Mouse (Mus musculus) retina, postnatal 7 days (tissue): ENCODE measurements around the gene Zfand4.
A peak's percentile ranks its signal among the peaks of the same experiment; 100 is the strongest.
"Not testable (repeated sequence)": the region's sequence is repeated elsewhere in the genome, so short reads cannot be mapped to it uniquely, and the experiment has no call there.

Source experiments
- DNase-seq: peaks from one replicate; pipeline ENCODE4 v3.0.0-alpha.2; 2012; ENCODE audit warnings: low read depth, low spot score

Gene Zfand4

GRCm38 (mm10) chr6:116319259-116319658 lies 55.2 kb downstream of the Zfand4 start:
- DNase-seq, result no peak

GRCm38 (mm10) chr6:116326641-116327040 lies 62.6 kb downstream of the Zfand4 start:
- no peak for DNase-seq

GRCm38 (mm10) chr6:116331396-116331795 lies 67.4 kb downstream of the Zfand4 start:
- DNase-seq, result no peak

DNA sequence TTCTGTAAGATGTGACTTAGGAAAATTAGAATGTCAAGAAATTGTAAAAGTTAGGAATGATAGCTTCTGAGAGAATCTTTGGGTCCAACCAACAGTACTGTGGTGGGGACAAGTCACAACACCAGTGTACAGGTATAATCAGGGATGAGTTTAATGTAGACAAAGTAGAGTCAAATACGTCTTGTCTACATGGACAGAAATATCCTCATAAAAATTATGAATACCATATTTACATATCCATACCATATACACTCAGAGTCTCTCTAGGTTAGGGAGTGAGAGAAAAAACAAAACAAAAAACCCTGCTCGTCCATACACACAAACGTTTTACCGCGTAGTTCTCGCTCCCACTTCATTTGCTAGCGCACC lies 73.4 kb downstream of the Zfand4 start:
- DNase-seq, result no peak

DNA sequence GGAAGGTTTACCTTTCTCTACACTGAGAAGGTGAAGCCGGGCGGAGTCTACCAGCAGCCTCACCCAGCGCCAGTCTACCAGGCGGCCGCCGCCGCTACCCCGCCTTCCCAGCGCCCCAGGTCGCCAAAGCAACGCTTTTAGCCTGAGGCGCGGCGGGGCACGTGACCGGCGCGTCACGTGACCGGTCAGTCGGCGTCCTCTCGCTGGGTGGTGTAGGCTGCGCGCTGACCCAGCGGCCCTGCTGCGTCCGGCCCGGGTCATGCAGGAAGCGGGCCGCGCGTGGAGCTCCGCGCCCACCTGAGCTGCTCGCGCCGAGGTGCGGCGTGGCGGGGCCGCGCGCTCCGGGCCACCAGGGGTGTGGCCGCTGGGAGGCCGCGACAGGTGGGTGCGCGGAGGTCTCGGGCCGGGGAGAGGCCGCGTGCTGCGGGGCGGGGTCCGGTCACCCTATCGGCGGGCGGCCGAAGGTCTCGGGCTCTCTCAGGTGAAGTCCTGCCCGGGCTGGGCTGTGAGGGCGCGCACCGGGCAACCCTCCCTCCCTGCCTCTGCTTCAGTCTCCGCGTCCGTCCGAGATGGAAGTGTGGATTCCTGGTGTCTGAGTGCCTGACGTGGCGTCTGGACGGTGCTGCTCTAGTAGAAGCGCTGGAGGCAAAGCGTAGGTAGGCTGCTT lies 73.9 kb downstream of the Zfand4 start, which contains the start of gene March8:
Gene March8, plus strand, starts transcription at position 190 of the 667 bp plus-strand sequence.
- peak; percentile 90 for DNase-seq

GRCm38 (mm10) chr6:116338520-116338919 lies 74.5 kb downstream of the Zfand4 start:
- no peak for DNase-seq

DNA sequence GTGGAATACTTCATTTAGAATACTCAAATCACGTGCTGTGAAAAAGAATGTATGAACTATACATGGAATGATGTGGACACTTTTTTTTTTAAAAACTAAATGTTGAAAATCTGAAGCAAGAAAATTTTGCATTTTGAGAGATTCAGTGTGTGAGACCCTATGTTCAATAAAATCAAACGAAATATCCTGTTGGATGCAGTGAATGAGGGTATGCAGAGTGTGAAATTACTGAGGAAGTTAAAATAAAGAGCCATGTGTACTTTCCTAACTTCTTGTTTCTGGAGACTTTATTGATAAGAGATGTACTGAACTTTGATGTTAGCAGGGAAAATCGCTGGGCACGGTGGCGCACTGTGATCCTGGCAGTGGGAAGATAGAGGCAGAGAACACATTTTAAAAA lies 75.1 kb downstream of the Zfand4 start:
- DNase-seq, result no peak

DNA sequence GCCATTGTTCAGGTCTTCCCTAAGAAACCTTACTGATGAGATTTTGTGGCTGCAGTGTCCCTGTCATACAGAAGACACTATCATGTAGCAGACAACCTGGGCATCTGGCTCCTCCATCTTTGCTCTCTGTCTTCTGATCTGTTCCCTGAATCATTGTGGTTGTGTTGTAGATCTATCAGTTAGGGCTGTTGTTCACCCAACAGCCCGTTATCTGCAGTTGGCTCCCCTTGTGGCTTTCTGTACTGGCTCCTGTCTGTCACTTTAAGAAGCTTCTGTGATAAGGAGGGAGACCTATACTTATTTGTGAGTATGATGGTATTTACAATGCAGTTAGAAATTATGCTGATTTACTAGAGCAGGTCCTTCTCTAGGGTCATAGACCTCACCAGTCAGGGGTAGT lies 76.5 kb downstream of the Zfand4 start:
- DNase-seq, result no peak

GRCm38 (mm10) chr6:116347953-116348352 lies 83.9 kb downstream of the Zfand4 start:
- no peak for DNase-seq

- no peak for DNase-seq
Observed at GRCm38 (mm10) chr6:116349997-116350396, 86.0 kb downstream of the Zfand4 start.

GRCm38 (mm10) chr6:116350643-116351042 lies 86.6 kb downstream of the Zfand4 start:
- DNase-seq, result no peak

GRCm38 (mm10) chr6:116351534-116351933 lies 87.5 kb downstream of the Zfand4 start:
- no peak for DNase-seq

- DNase-seq, result no peak
Observed at GRCm38 (mm10) chr6:116353428-116353827, 89.4 kb downstream of the Zfand4 start.

DNA sequence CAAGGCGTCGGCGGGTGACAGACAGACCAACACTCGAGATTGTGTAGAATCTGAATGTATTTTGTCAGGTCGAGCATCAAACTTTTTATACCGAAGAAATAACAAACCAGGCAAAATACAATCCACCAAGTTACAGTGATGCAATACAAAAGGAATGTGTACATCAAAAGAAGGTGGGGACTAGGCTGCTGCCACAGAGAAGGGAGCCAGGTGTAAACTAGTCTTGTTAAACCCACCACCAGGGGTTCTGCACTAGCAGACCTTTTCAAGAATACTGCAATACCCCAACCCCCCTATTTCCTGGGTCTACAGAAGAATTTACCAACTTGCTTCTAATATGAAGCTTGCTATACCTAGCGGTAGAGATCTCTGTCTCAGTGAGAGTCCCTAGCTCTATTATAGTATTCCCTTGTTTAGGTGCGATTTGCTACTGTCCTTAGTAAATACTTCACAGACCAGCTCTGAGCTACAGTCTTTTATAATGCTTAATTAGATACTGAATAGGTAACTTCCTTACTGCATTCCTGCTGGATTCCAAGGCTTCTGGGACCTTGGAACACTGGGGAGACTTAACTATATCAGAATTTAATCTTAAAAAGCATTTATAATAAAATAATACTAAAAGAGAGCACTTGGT lies 92.4 kb downstream of the Zfand4 start:
- not testable (repeated sequence) for DNase-seq

GRCm38 (mm10) chr6:116356948-116357325 lies 92.9 kb downstream of the Zfand4 start:
- DNase-seq, result no peak

GRCm38 (mm10) chr6:116358056-116358455 lies 94.0 kb downstream of the Zfand4 start:
- no peak for DNase-seq

DNA sequence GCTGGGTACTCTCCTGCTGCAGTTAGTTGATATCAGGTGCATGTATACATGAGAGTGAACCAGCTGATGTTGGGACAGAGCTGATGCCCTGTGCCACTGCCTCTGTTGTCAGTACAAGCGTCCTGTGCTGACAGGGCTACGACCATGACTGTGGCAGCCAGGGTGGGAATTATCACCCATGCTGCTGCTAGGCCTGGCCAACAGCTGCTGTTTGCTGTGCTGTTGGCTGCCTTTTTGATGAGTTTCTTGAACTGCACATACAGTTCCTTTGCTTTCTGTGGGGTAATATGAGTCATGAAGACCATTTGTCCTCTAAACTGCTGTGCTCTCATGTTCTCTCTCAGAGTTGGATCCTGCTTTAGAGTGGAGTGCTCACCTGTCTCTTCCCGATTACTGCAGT lies 95.2 kb downstream of the Zfand4 start:
- DNase-seq, result no peak

DNA sequence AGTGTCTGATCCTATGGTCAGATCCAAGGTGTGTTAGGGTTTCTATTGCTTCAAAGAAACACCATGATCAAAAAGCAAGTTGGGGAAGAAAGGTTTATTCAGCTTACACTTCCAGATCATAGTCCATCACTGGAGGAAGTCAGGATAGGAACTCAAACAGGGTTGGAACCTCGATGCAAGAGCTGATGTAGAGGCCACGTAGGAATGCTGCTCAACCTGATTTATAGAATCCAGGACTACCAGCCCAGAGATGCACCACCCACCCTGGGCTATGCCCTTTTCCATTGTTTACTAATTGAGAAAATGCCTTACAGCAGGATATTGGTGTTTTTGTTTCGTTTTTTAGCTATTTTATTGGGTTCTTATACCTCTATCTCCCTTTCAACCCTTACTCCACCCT lies 97.4 kb downstream of the Zfand4 start:
- no peak for DNase-seq

GRCm38 (mm10) chr6:116361993-116362392 lies 98.0 kb downstream of the Zfand4 start:
- no peak for DNase-seq

- no peak for DNase-seq
Observed at GRCm38 (mm10) chr6:116367971-116368370, 103.9 kb downstream of the Zfand4 start.

GRCm38 (mm10) chr6:116369811-116370210 lies 105.8 kb downstream of the Zfand4 start:
- DNase-seq, result no peak

DNA sequence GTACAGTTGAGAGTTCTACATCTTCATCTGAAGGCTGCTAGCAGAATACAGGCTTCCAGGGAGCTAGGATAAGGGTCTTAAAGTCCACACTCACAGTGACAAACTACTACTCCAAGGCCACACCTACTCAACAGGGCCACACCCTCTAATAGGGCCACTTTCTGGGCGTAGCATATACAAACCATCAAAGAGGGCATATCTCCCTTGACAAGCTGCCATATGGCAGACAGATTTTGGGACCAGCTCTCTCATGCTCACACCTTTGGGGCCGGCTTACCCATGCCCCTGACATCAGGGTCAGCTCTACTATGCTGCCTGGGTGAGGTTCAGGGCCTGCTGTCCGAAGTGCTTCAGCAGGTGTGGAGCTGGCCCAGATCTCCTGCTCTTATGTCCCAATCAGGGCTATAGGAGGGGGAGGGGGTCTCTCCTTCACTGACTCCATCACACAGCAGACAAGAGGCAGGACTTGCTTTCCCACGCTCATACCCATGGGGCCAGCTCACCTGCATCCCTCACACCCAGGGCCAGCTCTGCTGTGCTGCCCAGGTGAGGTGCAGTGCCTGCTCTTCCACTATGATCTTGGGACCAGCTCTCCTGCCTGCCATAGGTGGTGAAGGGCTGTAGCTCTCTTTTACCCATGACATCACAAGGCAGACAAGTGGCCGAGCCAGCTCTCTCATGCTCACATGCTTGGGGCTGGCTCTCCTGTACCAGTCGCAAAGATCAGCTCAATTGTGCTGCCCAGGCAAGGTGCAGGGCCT lies 106.4 kb downstream of the Zfand4 start:
- DNase-seq, result no peak

DNA sequence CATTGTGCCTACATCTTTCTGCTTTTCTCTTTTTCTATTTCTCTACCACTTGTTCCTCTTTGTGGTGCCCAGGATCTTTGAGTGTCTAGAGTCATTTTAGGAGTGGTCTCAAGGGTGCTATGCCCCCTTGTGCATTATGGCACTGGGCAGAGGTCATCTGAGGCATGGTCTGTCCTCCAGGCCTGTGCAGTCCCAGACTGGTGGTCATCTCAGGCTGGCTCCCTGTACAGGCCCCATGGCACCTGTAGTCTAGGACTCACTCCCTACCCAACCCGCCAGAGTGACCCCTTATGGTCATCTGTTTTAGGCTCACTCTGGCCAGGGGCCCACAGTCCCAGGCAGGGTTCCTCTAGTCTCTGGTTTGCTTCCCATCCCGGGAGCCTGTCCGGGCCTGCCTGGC lies 107.5 kb downstream of the Zfand4 start:
- DNase-seq, result no peak
